Mouse (Mus musculus) kidney, postnatal 25 days (tissue): ENCODE data around the gene Shld1.

Experiments used
- DNase-seq, 2 experiments: peaks; one replicate each; pipeline ENCODE4 v3.0.0; 2021; ENCODE audit warnings: mixed read lengths in 2 of 2

Shld1 gene

GRCm38 (mm10) chr2:132725376-132725905 lies 38.7 kb downstream of the Shld1 start:
- DNase-seq, result no peak

GRCm38 (mm10) chr2:132726156-132726555 lies 39.4 kb downstream of the Shld1 start:
- DNase-seq, result no peak

GRCm38 (mm10) chr2:132732940-132733339 lies 46.2 kb downstream of the Shld1 start:
- DNase-seq, result peak in 1 of 2 experiments; percentile 17

GRCm38 (mm10) chr2:132733603-132734573 lies 47.2 kb downstream of the Shld1 start:
- no peak for DNase-seq

GRCm38 (mm10) chr2:132738816-132739432 lies 52.2 kb downstream of the Shld1 start:
- DNase-seq, result no peak

GRCm38 (mm10) chr2:132741862-132742347 lies 55.2 kb downstream of the Shld1 start:
- DNase-seq, result peak; percentile 3 to 59

- DNase-seq, result no peak
Observed at GRCm38 (mm10) chr2:132744866-132745265, 58.1 kb downstream of the Shld1 start.

GRCm38 (mm10) chr2:132746108-132746507 lies 59.4 kb downstream of the Shld1 start:
- no peak for DNase-seq

- no peak for DNase-seq
Observed at GRCm38 (mm10) chr2:132750726-132751125, 64.0 kb downstream of the Shld1 start.

GRCm38 (mm10) chr2:132751141-132752066 lies 64.7 kb downstream of the Shld1 start:
- no peak for DNase-seq

- no peak for DNase-seq
Observed at GRCm38 (mm10) chr2:132752398-132752797, 65.7 kb downstream of the Shld1 start.

- DNase-seq, result no peak
Observed at GRCm38 (mm10) chr2:132753137-132753536, 66.4 kb downstream of the Shld1 start.

- DNase-seq, result no peak
Observed at GRCm38 (mm10) chr2:132757911-132758310, 71.2 kb downstream of the Shld1 start.

GRCm38 (mm10) chr2:132770822-132771221 lies 84.1 kb downstream of the Shld1 start:
- no peak for DNase-seq

- DNase-seq, result no peak
Observed at GRCm38 (mm10) chr2:132780978-132781377, 94.2 kb downstream of the Shld1 start, which contains the start of gene Chgb. Chgb (plus strand) TSS chr2:132781278.

- peak; percentile 91 for DNase-seq
Observed at GRCm38 (mm10) chr2:132781439-132782068, 94.8 kb downstream of the Shld1 start.

GRCm38 (mm10) chr2:132784039-132784438 lies 97.3 kb downstream of the Shld1 start:
- DNase-seq, result no peak

GRCm38 (mm10) chr2:132793441-132794203 lies 106.9 kb downstream of the Shld1 start:
- no peak for DNase-seq

GRCm38 (mm10) chr2:132794204-132794586 lies 107.5 kb downstream of the Shld1 start:
- DNase-seq, result no peak
